Mouse (Mus musculus): ENCODE measurements around the gene Trpm5. TPM values are rescaled to one million over a fixed set of nuclear protein-coding genes. Genes with fewer than 3 reads are reported as not detected.

Gene Trpm5
- 0.28 TPM for total RNA-seq (2023)

GRCm38 (mm10) chr7:143094592-143095553 is at the start of gene Trpm5:
Trpm5 (minus strand) TSS chr7:143094642.

GRCm38 (mm10) chr7:143106062-143106461 is 11.6 kb upstream of the Trpm5 start, which contains the start of gene Kcnq1:
Kcnq1 (plus strand) TSS chr7:143106362.

GRCm38 (mm10) chr7:143068882-143069591 is 25.4 kb downstream of the Trpm5 start, which contains the start of gene Tssc4:
Tssc4 (plus strand) TSS chr7:143069249.

GRCm38 (mm10) chr7:143052626-143053007 is 41.8 kb downstream of the Trpm5 start, which contains the start of gene Cd81:
Cd81 (plus strand) TSS chr7:143052739.

Other genes starting within 250 kb of the Trpm5 start
- gene Th, start 163.5 kb downstream of the Trpm5 start, total RNA-seq (2023), result not detected
- not detected for gene Ascl2, start 125.4 kb downstream of the Trpm5 start, total RNA-seq (2023)
- 69.8 TPM for gene Tspan32, start 89.6 kb downstream of the Trpm5 start, total RNA-seq (2023)
- gene Cd81, start 41.9 kb downstream of the Trpm5 start, total RNA-seq (2023), result 21.9 TPM
- gene Tssc4, start 25.4 kb downstream of the Trpm5 start, total RNA-seq (2023), result 13.5 TPM
- gene Kcnq1, start 11.7 kb upstream of the Trpm5 start, total RNA-seq (2023), result not detected

Measured in CD8-positive naive resting alpha-beta T cell, adult 57 days (primary cell).